Mouse (Mus musculus) stomach, postnatal 0 days (tissue): ENCODE data around the gene Pde4b. TPM values are rescaled to one million over a fixed set of nuclear protein-coding genes. Genes with fewer than 3 reads are reported as not detected.

Source experiments
- ATAC-seq: fragments of 200-750 bp; cut with Nextera tagmentation; 2 replicates; pipeline ENCODE4 v1.8.0; 2017; ENCODE audit not compliant: low FRiP score, low TSS enrichment
- DNase-seq: peaks from one replicate; pipeline ENCODE4 v3.0.0-alpha.2; 2016; ENCODE audit warnings: low spot score
- H3K27ac ChIP-seq: fragments of 300-500 bp; sonication (generic); replicated peaks from 2 replicates; pipeline ENCODE4 v1.5.1; 2014; ENCODE audit warnings: mild to moderate bottlenecking, control low read depth
- H3K27me3 ChIP-seq: fragments of 300-500 bp; sonication (generic); 2 replicates; pipeline ENCODE4 v1.6.1; 2014; ENCODE audit warnings: low read length; ENCODE audit not compliant: control insufficient read depth, insufficient read depth
- H3K36me3 ChIP-seq: fragments of 300-500 bp; sonication (generic); 2 replicates; pipeline ENCODE4 v1.6.1; 2014; ENCODE audit warnings: low read length, mixed read lengths; ENCODE audit not compliant: control insufficient read depth, insufficient read depth
- H3K4me1 ChIP-seq: fragments of 300-500 bp; sonication (generic); replicated peaks from 2 replicates; pipeline ENCODE4 v1.6.1; 2014; ENCODE audit warnings: antibody characterized with exemption; ENCODE audit not compliant: control insufficient read depth, insufficient read depth
- H3K4me2 ChIP-seq: fragments of 300-500 bp; sonication (generic); replicated peaks from 2 replicates; pipeline ENCODE4 v1.6.1; 2014; ENCODE audit warnings: low read depth, mild to moderate bottlenecking, control low read depth, moderate library complexity
- H3K4me3 ChIP-seq: fragments of 300-500 bp; sonication (generic); 2 replicates; pipeline ENCODE4 v1.5.1; 2014; ENCODE audit warnings: low read depth, low read length, control low read depth
- H3K9ac ChIP-seq: fragments of 300-500 bp; sonication (generic); 2 replicates; pipeline ENCODE4 v1.6.1; 2014; ENCODE audit warnings: mild to moderate bottlenecking, low read length, control low read depth, mixed read lengths
- H3K9me3 ChIP-seq: fragments of 300-500 bp; sonication (generic); 2 replicates; pipeline ENCODE4 v1.6.1; 2016; ENCODE audit warnings: low read length; ENCODE audit not compliant: control insufficient read depth
- CTCF ChIP-seq: IDR thresholded peaks from 2 replicates; pipeline ENCODE4 v1.5.1; 2016; ENCODE audit warnings: antibody characterized with exemption, low read depth, mild to moderate bottlenecking, moderate library complexity
- EP300 ChIP-seq: optimal IDR thresholded peaks from 2 replicates; pipeline ENCODE3; 2016; ENCODE audit warnings: antibody characterized with exemption
- WGBS: fragments of 180-500 bp; shearing (Covaris S2); extraction: QIAGEN DNeasy Blood & Tissue Kit; methylation state at CpG from one replicate; pipeline ENCODE4 v1.1.7; 2014; 5-methylcytosine and 5-hydroxymethylcytosine counted together
- polyA plus RNA-seq: library from polyadenylated mRNA; unstranded; fragments of >200 nt; fragmentation: Nextera tagmentation; extraction: Ambion mirVana; gene quantifications from 2 replicates; pipeline ENCODE4 v1.2.1, GENCODE M21; 2015

Gene Pde4b
- polyA plus RNA-seq, 1 experiment from 2014 or later: 9.1 TPM

- Histone ChIP-seq H3K4me2 (no peak overlapping the region), H3K9ac (no peak overlapping the region), H3K4me1 (no peaks in the 10 kb centered on the region), H3K27ac (no peak overlapping the region; the same call in 1 of the 2 replicates), H3K27me3 (no peaks in the 10 kb centered on the region), H3K4me3 (no peak overlapping the region), H3K9me3 (no peaks in the 10 kb centered on the region), H3K36me3 (peaks cover 2% of the 10 kb centered on the region; the same call in 1 of the 2 replicates)
- 63% methylated on average over 4 of the region's 4 CpGs for WGBS
- TF ChIP-seq CTCF (no peak), EP300 (no peak)
- no peak for DNase-seq
- ATAC-seq: no peak
These were observed 504.5 kb downstream of the Pde4b start for GRCm38 (mm10) chr4:102591798-102592197.

DNA sequence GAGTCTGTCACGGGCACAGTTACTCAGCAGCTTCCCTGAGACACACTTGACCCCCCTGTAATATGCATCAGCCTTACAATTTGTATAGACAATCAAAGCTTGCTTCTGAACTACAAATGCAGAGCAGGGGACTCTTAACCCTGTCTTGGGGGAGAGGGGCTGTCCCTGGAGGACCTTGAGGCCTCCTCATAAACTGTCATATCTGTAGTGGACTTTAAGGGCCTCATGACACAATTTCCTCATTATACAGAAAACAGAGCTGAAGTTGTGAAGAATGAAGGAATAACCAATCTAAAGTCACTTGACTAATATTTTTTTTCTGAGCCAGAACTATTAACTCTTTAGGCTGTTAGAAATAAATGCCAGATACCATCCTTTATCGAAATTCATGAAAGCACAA, 505.2 kb downstream of the Pde4b start:
- no peak overlapping the region for H3K27ac ChIP-seq
- ATAC-seq (no peak), DNase-seq (no peak)
- 82% methylated on average over 2 of the region's 2 CpGs for WGBS
- no peaks in the 10 kb centered on the region for H3K9me3 ChIP-seq
- TF ChIP-seq EP300 (no peak), CTCF (no peak)
- H3K27me3 ChIP-seq: no peaks in the 10 kb centered on the region
- H3K4me2 ChIP-seq: no peak overlapping the region
- H3K4me1 ChIP-seq: no peaks in the 10 kb centered on the region
- no peak overlapping the region for H3K9ac ChIP-seq
- no peak overlapping the region for H3K4me3 ChIP-seq
- H3K36me3 ChIP-seq: peaks cover 2% of the 10 kb centered on the region; the same call in 1 of the 2 replicates

- no peak overlapping the region for H3K4me2 ChIP-seq
- DNase-seq (no peak), ATAC-seq (no peak)
- H3K4me1 ChIP-seq: no peaks in the 10 kb centered on the region
- TF ChIP-seq CTCF: no peak
- TF ChIP-seq EP300: no peak
- H3K36me3 ChIP-seq: peaks cover 2% of the 10 kb centered on the region; the same call in 1 of the 2 replicates
- no peak overlapping the region for H3K27ac ChIP-seq
- 69% methylated on average over 4 of the region's 4 CpGs for WGBS
- no peaks in the 10 kb centered on the region for H3K27me3 ChIP-seq
- H3K9ac ChIP-seq: no peak overlapping the region
- no peak overlapping the region for H3K4me3 ChIP-seq
- H3K9me3 ChIP-seq: no peaks in the 10 kb centered on the region
These were observed 506.3 kb downstream of the Pde4b start for GRCm38 (mm10) chr4:102593631-102594030.

GRCm38 (mm10) chr4:102594506-102594905, 507.2 kb downstream of the Pde4b start:
- no peak overlapping the region for H3K4me3 ChIP-seq

GRCm38 (mm10) chr4:102603968-102604367, 516.6 kb downstream of the Pde4b start:
- no peak for DNase-seq
- no peaks in the 10 kb centered on the region for H3K27me3 ChIP-seq

More at GRCm38 (mm10) chr4:102594506-102594905, 507.2 kb downstream of the Pde4b start:
- H3K27me3 ChIP-seq: no peaks in the 10 kb centered on the region
- H3K36me3 ChIP-seq: peaks cover 6% of the 10 kb centered on the region; the same call in 1 of the 2 replicates
- DNase-seq (no peak), ATAC-seq (no peak)
- H3K27ac ChIP-seq: no peak overlapping the region
- TF ChIP-seq CTCF (no peak), EP300 (no peak)
- H3K9ac ChIP-seq: no peak overlapping the region
- H3K4me2 ChIP-seq: no peak overlapping the region
- WGBS: 90% methylated on average over 3 of the region's 3 CpGs
- H3K9me3 ChIP-seq: no peaks in the 10 kb centered on the region
- H3K4me1 ChIP-seq: no peaks in the 10 kb centered on the region

GRCm38 (mm10) chr4:102605231-102605630, 517.9 kb downstream of the Pde4b start:
- TF ChIP-seq CTCF (no peak), EP300 (no peak)
- no peaks in the 10 kb centered on the region for H3K9me3 ChIP-seq

More at GRCm38 (mm10) chr4:102603968-102604367, 516.6 kb downstream of the Pde4b start:
- Histone ChIP-seq H3K9ac (no peak overlapping the region), H3K4me2 (no peak overlapping the region), H3K9me3 (no peaks in the 10 kb centered on the region), H3K4me3 (no peak overlapping the region), H3K36me3 (peaks cover 10% of the 10 kb centered on the region), H3K27ac (no peak overlapping the region), H3K4me1 (no peaks in the 10 kb centered on the region)
- 40% methylated on average over 3 of the region's 3 CpGs for WGBS
- no peak for ATAC-seq
- TF ChIP-seq EP300 (no peak), CTCF (no peak)

More at GRCm38 (mm10) chr4:102605231-102605630, 517.9 kb downstream of the Pde4b start:
- H3K4me3 ChIP-seq: no peak overlapping the region
- DNase-seq: no peak
- no peak overlapping the region for H3K27ac ChIP-seq
- no peak for ATAC-seq
- WGBS: 94% methylated on average over 8 of the region's 8 CpGs
- H3K9ac ChIP-seq: no peak overlapping the region
- H3K27me3 ChIP-seq: no peaks in the 10 kb centered on the region
- H3K36me3 ChIP-seq: peaks cover 8% of the 10 kb centered on the region
- H3K4me2 ChIP-seq: no peak overlapping the region
- no peaks in the 10 kb centered on the region for H3K4me1 ChIP-seq
